Mouse (Mus musculus) kidney, adult 11 months (tissue): ENCODE measurements at regions not wholly inside any gene's neighbourhood (a gene's known extent, or its start where the extent isn't known, plus 50 kb on each side); places are given as distances from the start of the nearest gene placed in this dataset.

Source experiments
- DNase-seq: peaks from one replicate; pipeline ENCODE4 v3.0.0; 2022

- no peak for DNase-seq
Observed at GRCm38 (mm10) chr3:140874070-140874895, 337.9 kb downstream of the Pdha2 start.

GRCm38 (mm10) chr3:140872511-140872910 lies 339.6 kb downstream of the Pdha2 start:
- DNase-seq = no peak

- DNase-seq = no peak
Observed at GRCm38 (mm10) chr3:140871261-140871660, 340.9 kb downstream of the Pdha2 start.

GRCm38 (mm10) chr3:140840197-140840596 lies 372.0 kb downstream of the Pdha2 start:
- no peak for DNase-seq

GRCm38 (mm10) chr3:140837976-140838581 lies 374.1 kb downstream of the Pdha2 start:
- DNase-seq = no peak

- no peak for DNase-seq
Observed at GRCm38 (mm10) chr3:140821266-140821665, 390.9 kb downstream of the Pdha2 start.

- DNase-seq = no peak
Observed at GRCm38 (mm10) chr3:140805586-140805985, 406.6 kb downstream of the Pdha2 start.

- no peak for DNase-seq
Observed at GRCm38 (mm10) chr3:140792943-140793342, 419.2 kb downstream of the Pdha2 start.

- peak; percentile 23 for DNase-seq
Observed at GRCm38 (mm10) chr3:140785700-140786099, 426.5 kb downstream of the Pdha2 start.

GRCm38 (mm10) chr3:140760051-140760450 lies 452.1 kb downstream of the Pdha2 start:
- no peak for DNase-seq

- no peak for DNase-seq
Observed at GRCm38 (mm10) chr3:140744501-140744900, 467.7 kb downstream of the Pdha2 start.

GRCm38 (mm10) chr3:140740430-140740829 lies 471.7 kb downstream of the Pdha2 start:
- no peak for DNase-seq

GRCm38 (mm10) chr3:140738654-140739369 lies 473.3 kb downstream of the Pdha2 start:
- no peak for DNase-seq

GRCm38 (mm10) chr3:140716896-140717295 lies 495.3 kb downstream of the Pdha2 start:
- no peak for DNase-seq

- DNase-seq = no peak
Observed at GRCm38 (mm10) chr3:140707591-140708131, 504.5 kb downstream of the Pdha2 start.

GRCm38 (mm10) chr3:140706725-140707124 lies 505.4 kb downstream of the Pdha2 start:
- DNase-seq = no peak

GRCm38 (mm10) chr3:140705536-140705935 lies 506.6 kb downstream of the Pdha2 start:
- no peak for DNase-seq

GRCm38 (mm10) chr3:140702929-140703328 lies 509.2 kb downstream of the Pdha2 start:
- no peak for DNase-seq

- no peak for DNase-seq
Observed at GRCm38 (mm10) chr3:140702271-140702681, 509.9 kb downstream of the Pdha2 start.

GRCm38 (mm10) chr3:140697295-140697694 lies 514.9 kb downstream of the Pdha2 start:
- no peak for DNase-seq

- DNase-seq = no peak
Observed at GRCm38 (mm10) chr3:140682794-140683193, 529.4 kb downstream of the Pdha2 start.

- DNase-seq = no peak
Observed at GRCm38 (mm10) chr3:140645785-140646388, 566.3 kb downstream of the Pdha2 start.

- no peak for DNase-seq
Observed at GRCm38 (mm10) chr3:140619885-140620284, 592.3 kb downstream of the Pdha2 start.
